Mouse (Mus musculus): ENCODE results near the gene Tnfrsf21. TPM values are rescaled to one million over a fixed set of nuclear protein-coding genes. Genes with fewer than 3 reads are reported as not detected.

Gene Tnfrsf21
- polyA plus RNA-seq, 1 experiment = 17.9 TPM

GRCm38 (mm10) chr17:43023637-43024217 is 7.4 kb downstream of the Tnfrsf21 start:
- H3K27ac ChIP-seq (ENCODE audit: control insufficient read depth, insufficient read depth, low read length) = no peak overlapping the region
- 93% methylated on average over 12 of the region's 12 CpGs for WGBS
- no peaks in the 10 kb centered on the region for H3K27me3 ChIP-seq (ENCODE audit: control insufficient read depth, insufficient read depth, low read length)
- no peaks in the 10 kb centered on the region for H3K4me1 ChIP-seq (replicated peaks; ENCODE audit: control insufficient read depth, insufficient read depth, low read length)
- no peak for TF ChIP-seq CTCF (IDR thresholded peaks at IDR 0.05; ENCODE audit: borderline replicate concordance, control insufficient read depth, extremely low read depth, insufficient read depth, low read length, poor library complexity)
- no peak for TF ChIP-seq POLR2A (IDR thresholded peaks at IDR 0.05; ENCODE audit: control insufficient read depth, extremely low read depth, insufficient read depth, low read length, poor library complexity)
- no peaks in the 10 kb centered on the region for H3K36me3 ChIP-seq (ENCODE audit: control insufficient read depth, insufficient read depth, low read length)
- DNase-seq = no peak
- no peak overlapping the region for H3K4me3 ChIP-seq (ENCODE audit: control insufficient read depth, insufficient read depth, low read length)

GRCm38 (mm10) chr17:43024531-43024930 is 8.2 kb downstream of the Tnfrsf21 start:
- Histone ChIP-seq H3K4me3 (ENCODE audit: control insufficient read depth, insufficient read depth, low read length) (no peak overlapping the region), H3K27me3 (ENCODE audit: control insufficient read depth, insufficient read depth, low read length) (no peaks in the 10 kb centered on the region), H3K36me3 (ENCODE audit: control insufficient read depth, insufficient read depth, low read length) (no peaks in the 10 kb centered on the region), H3K27ac (ENCODE audit: control insufficient read depth, insufficient read depth, low read length) (no peak overlapping the region), H3K4me1 (replicated peaks; ENCODE audit: control insufficient read depth, insufficient read depth, low read length) (no peaks in the 10 kb centered on the region)
- TF ChIP-seq POLR2A (IDR thresholded peaks at IDR 0.05; ENCODE audit: control insufficient read depth, extremely low read depth, insufficient read depth, low read length, poor library complexity) (no peak), CTCF (IDR thresholded peaks at IDR 0.05; ENCODE audit: borderline replicate concordance, control insufficient read depth, extremely low read depth, insufficient read depth, low read length, poor library complexity) (no peak)
- 97% methylated on average over 3 of the region's 3 CpGs for WGBS
- no peak for DNase-seq

GRCm38 (mm10) chr17:43025048-43025447 is 8.7 kb downstream of the Tnfrsf21 start:
- Histone ChIP-seq H3K27ac (ENCODE audit: control insufficient read depth, insufficient read depth, low read length) (no peak overlapping the region), H3K4me3 (ENCODE audit: control insufficient read depth, insufficient read depth, low read length) (no peak overlapping the region), H3K27me3 (ENCODE audit: control insufficient read depth, insufficient read depth, low read length) (no peaks in the 10 kb centered on the region), H3K36me3 (ENCODE audit: control insufficient read depth, insufficient read depth, low read length) (no peaks in the 10 kb centered on the region), H3K4me1 (replicated peaks; ENCODE audit: control insufficient read depth, insufficient read depth, low read length) (no peaks in the 10 kb centered on the region)
- no peak for TF ChIP-seq POLR2A (IDR thresholded peaks at IDR 0.05; ENCODE audit: control insufficient read depth, extremely low read depth, insufficient read depth, low read length, poor library complexity)
- TF ChIP-seq CTCF (IDR thresholded peaks at IDR 0.05; ENCODE audit: borderline replicate concordance, control insufficient read depth, extremely low read depth, insufficient read depth, low read length, poor library complexity) = no peak
- no peak for DNase-seq
- 94% methylated on average over 6 of the region's 6 CpGs for WGBS

- no peak for DNase-seq
- no peaks in the 10 kb centered on the region for H3K4me1 ChIP-seq (replicated peaks; ENCODE audit: control insufficient read depth, insufficient read depth, low read length)
- WGBS = 95% methylated on average over 22 of the region's 22 CpGs
- H3K27ac ChIP-seq (ENCODE audit: control insufficient read depth, insufficient read depth, low read length) = no peak overlapping the region
- TF ChIP-seq POLR2A (IDR thresholded peaks at IDR 0.05; ENCODE audit: control insufficient read depth, extremely low read depth, insufficient read depth, low read length, poor library complexity) = no peak
- TF ChIP-seq CTCF (IDR thresholded peaks at IDR 0.05; ENCODE audit: borderline replicate concordance, control insufficient read depth, extremely low read depth, insufficient read depth, low read length, poor library complexity) = no peak
- no peak overlapping the region for H3K4me3 ChIP-seq (ENCODE audit: control insufficient read depth, insufficient read depth, low read length)
- no peaks in the 10 kb centered on the region for H3K36me3 ChIP-seq (ENCODE audit: control insufficient read depth, insufficient read depth, low read length)
- no peaks in the 10 kb centered on the region for H3K27me3 ChIP-seq (ENCODE audit: control insufficient read depth, insufficient read depth, low read length)
Measured at GRCm38 (mm10) chr17:43025819-43026593, 9.7 kb downstream of the Tnfrsf21 start.

GRCm38 (mm10) chr17:43026708-43027107 is 10.4 kb downstream of the Tnfrsf21 start:
- WGBS = 97% methylated on average over 4 of the region's 4 CpGs
- no peaks in the 10 kb centered on the region for H3K4me1 ChIP-seq (replicated peaks; ENCODE audit: control insufficient read depth, insufficient read depth, low read length)
- H3K36me3 ChIP-seq (ENCODE audit: control insufficient read depth, insufficient read depth, low read length) = no peaks in the 10 kb centered on the region
- DNase-seq = no peak
- no peak overlapping the region for H3K4me3 ChIP-seq (ENCODE audit: control insufficient read depth, insufficient read depth, low read length)
- TF ChIP-seq POLR2A (IDR thresholded peaks at IDR 0.05; ENCODE audit: control insufficient read depth, extremely low read depth, insufficient read depth, low read length, poor library complexity) = no peak
- H3K27ac ChIP-seq (ENCODE audit: control insufficient read depth, insufficient read depth, low read length) = no peak overlapping the region
- no peaks in the 10 kb centered on the region for H3K27me3 ChIP-seq (ENCODE audit: control insufficient read depth, insufficient read depth, low read length)

GRCm38 (mm10) chr17:43029546-43029945 is 13.2 kb downstream of the Tnfrsf21 start:
- Histone ChIP-seq H3K36me3 (ENCODE audit: control insufficient read depth, insufficient read depth, low read length) (no peaks in the 10 kb centered on the region), H3K4me1 (replicated peaks; ENCODE audit: control insufficient read depth, insufficient read depth, low read length) (no peaks in the 10 kb centered on the region), H3K4me3 (ENCODE audit: control insufficient read depth, insufficient read depth, low read length) (no peak overlapping the region), H3K27ac (ENCODE audit: control insufficient read depth, insufficient read depth, low read length) (no peak overlapping the region), H3K27me3 (ENCODE audit: control insufficient read depth, insufficient read depth, low read length) (no peaks in the 10 kb centered on the region)
- TF ChIP-seq CTCF (IDR thresholded peaks at IDR 0.05; ENCODE audit: borderline replicate concordance, control insufficient read depth, extremely low read depth, insufficient read depth, low read length, poor library complexity) (no peak), POLR2A (IDR thresholded peaks at IDR 0.05; ENCODE audit: control insufficient read depth, extremely low read depth, insufficient read depth, low read length, poor library complexity) (no peak)
- 93% methylated on average over 3 of the region's 3 CpGs for WGBS
- DNase-seq = no peak
